In the genomic region with DNA sequence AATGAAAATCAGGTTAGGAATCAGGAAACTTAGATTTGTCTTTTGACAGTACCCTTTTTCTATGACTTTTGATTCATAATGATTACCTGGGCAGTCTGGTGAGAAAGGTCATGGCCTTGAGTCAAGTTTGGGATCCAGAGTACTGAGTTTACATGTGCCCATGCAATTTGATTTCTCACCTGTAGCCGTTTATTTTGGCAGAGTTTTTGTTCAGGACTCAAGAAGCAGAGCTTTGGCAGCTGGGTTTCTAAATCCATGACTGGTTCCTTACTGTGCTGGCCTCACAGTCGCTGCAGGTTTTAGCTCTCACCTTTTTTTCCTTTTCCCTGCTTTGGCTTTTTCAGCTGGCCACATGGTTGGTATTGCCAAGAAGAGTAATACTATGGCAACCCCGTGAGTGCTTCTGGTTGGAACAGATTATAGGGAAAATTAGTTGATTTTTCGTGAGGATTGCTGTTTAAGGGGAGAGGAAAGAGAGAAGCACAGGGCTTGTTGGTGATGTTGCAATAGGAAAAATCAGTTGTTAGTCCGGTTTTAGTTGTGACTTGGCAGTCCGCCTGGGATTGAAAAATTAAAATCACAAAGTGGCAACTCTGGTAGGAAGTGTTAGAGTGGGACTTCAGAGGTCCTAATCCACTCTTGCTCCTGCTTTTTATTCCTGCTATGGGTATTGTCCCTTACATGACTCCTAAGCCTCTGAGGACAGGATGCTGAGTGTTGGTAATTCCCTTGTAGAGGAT, we compare ENCODE assay signal across 18 mouse cellular contexts. TPM values are rescaled to one million over a fixed set of nuclear protein-coding genes. Genes with fewer than 3 reads are reported as not detected.
DNase-seq lines count a peak whose midpoint lies in the region; ATAC-seq and TF ChIP-seq lines count a peak whose summit lies in the region.
"Had no signal": no experiment of that assay in that cellular context is flagged by ENCODE, and none has a peak within 500 bp of the region (broad histone marks: within the 10 kb centered on the region; RNA-seq: fewer than 3 reads in every experiment).

No protein-coding gene starts in this region.

- H3K27ac ChIP-seq in lung, postnatal 0 days (ENCODE audit: low read length) = peak overlapping the region; percentile 34
- H3K27ac ChIP-seq: hindbrain, embryonic 15.5 days; limb, embryonic 13.5 days; lung, embryonic 15.5 days; midbrain, embryonic 10.5 days; neural tube, embryonic 15.5 days had no signal

- no peak overlapping the region for H3K4me2 ChIP-seq in lung, postnatal 0 days (replicated peaks; ENCODE audit: low read depth, low read length)
- H3K4me2 ChIP-seq: hindbrain, embryonic 15.5 days; lung, embryonic 15.5 days had no signal

- no peaks in the 10 kb centered on the region; the same call in 1 of the 2 replicates for H3K4me1 ChIP-seq in lung, postnatal 0 days (ENCODE audit: insufficient read depth, low read depth, low read length)

- no peak overlapping the region for H3K4me3 ChIP-seq in lung, postnatal 0 days (ENCODE audit: low read depth, low read length)
- H3K4me3 ChIP-seq: hindbrain, embryonic 15.5 days; limb, embryonic 13.5 days; lung, embryonic 15.5 days; midbrain, embryonic 10.5 days; neural tube, embryonic 15.5 days had no signal

- no peak overlapping the region for H3K9ac ChIP-seq in lung, postnatal 0 days (replicated peaks; ENCODE audit: low read depth)
- H3K9ac ChIP-seq: hindbrain, embryonic 15.5 days; limb, embryonic 13.5 days; lung, embryonic 15.5 days; neural tube, embryonic 15.5 days had no signal

- ATAC-seq in lung, postnatal 0 days = no peak

- intact Hi-C loops in heart, postnatal 36 days (cut with DNase I) = loop anchor here (5.0 kb wide), 1 partner anchor 332 kb away; a partner anchor contains a TSS

- no peaks in the 10 kb centered on the region for H3K9me3 ChIP-seq in lung, postnatal 0 days (ENCODE audit: low read length)
- H3K9me3 ChIP-seq: hindbrain, embryonic 15.5 days; limb, embryonic 13.5 days; lung, embryonic 15.5 days; midbrain, embryonic 10.5 days; neural tube, embryonic 15.5 days had no signal

- H3K27me3 ChIP-seq in lung, postnatal 0 days (replicated peaks; ENCODE audit: insufficient read depth, low read length) = no peaks in the 10 kb centered on the region
- H3K27me3 ChIP-seq: hindbrain, embryonic 15.5 days; limb, embryonic 13.5 days; lung, embryonic 15.5 days; neural tube, embryonic 15.5 days had no signal

- H3K36me3 ChIP-seq in lung, postnatal 0 days (ENCODE audit: insufficient read depth, low read length) = 0 out of 2 replicates have a peak, but pooled peaks cover 3% of the 10 kb centered on the region
- H3K36me3 ChIP-seq: hindbrain, embryonic 15.5 days; neural tube, embryonic 15.5 days had no signal

- TF ChIP-seq EP300 in lung, postnatal 0 days (IDR thresholded peaks at IDR 0.05) = peak; percentile 33; the same call in 1 of the 2 replicates

- DNase-seq in heart, adult 18-20 months = peak; percentile 14 to 16
- no peak for DNase-seq in heart, postnatal 36 days
- peak; percentile 32 for DNase-seq in 416B (ENCODE audit: low read depth)
- peak; percentile 93 for DNase-seq in fat pad, adult 2 months (ENCODE audit: extremely low read depth, low read depth, low spot score)
- peak; percentile 84 for DNase-seq in lung, postnatal 0 days (ENCODE audit: low spot score)
- DNase-seq in embryo, embryonic 10.5 days (ENCODE audit: low spot score) = no peak
- no peak for DNase-seq in heart, adult 11 months
- DNase-seq: adrenal gland, adult 2 months; cerebellum, adult 18-20 months; kidney, adult 8-10 months; kidney, postnatal 4 days; right cerebral cortex, adult 18-20 months; thymus, postnatal 14 days had no signal

- 42% methylated on average over 6 of the region's 6 CpGs for WGBS in lung, postnatal 0 days

- TF ChIP-seq CTCF in lung, postnatal 0 days (IDR thresholded peaks at IDR 0.05) = no peak

RNA-seq across cellular contexts. Expression of a gene that starts 53.2 kb away (rescaled TPM):
- 10 to 100 TPM; 84.5 to 89.7 TPM for total RNA-seq in heart, adult 18-20 months (2021)
- 10 to 100 TPM; 97.2 to 98.6 TPM for total RNA-seq in heart, postnatal 36 days (2021)
- 116 and 117 TPM in 2 replicates for polyA plus RNA-seq in lung, postnatal 0 days (2015; fragmentation: Nextera tagmentation; extraction: Ambion mirVana)

RNA-seq across cellular contexts. Expression of a gene that starts 53.6 kb away (rescaled TPM):
- total RNA-seq in heart, adult 18-20 months (2021) = 10 to 100 TPM; 14.0 to 16.6 TPM
- total RNA-seq in heart, postnatal 36 days (2021) = 10 to 100 TPM; 16.3 to 16.5 TPM
- polyA plus RNA-seq in lung, postnatal 0 days (2015; fragmentation: Nextera tagmentation; extraction: Ambion mirVana) = 4.3 and 4.9 TPM in 2 replicates

Comparison
In these comparisons a context has a peak if more than half of its experiments do, and no peak if none do; other contexts are left out.
1. DNase-seq: peak in heart, adult 18-20 months (2 of 2), 416B (single experiment), fat pad, adult 2 months (single experiment) and lung, postnatal 0 days (single experiment); none in heart, postnatal 36 days (0 of 2), embryo, embryonic 10.5 days (single experiment) and heart, adult 11 months (single experiment).